Mouse (Mus musculus): ENCODE measurements around the gene Cep97. TPM values are rescaled to one million over a fixed set of nuclear protein-coding genes. Genes with fewer than 3 reads are reported as not detected.
A peak's percentile ranks its signal among the peaks of the same experiment; 100 is the strongest.
"Not testable (repeated sequence)": the region's sequence is repeated elsewhere in the genome, so short reads cannot be mapped to it uniquely, and the experiment has no call there.

Gene Cep97
- 10 to 100 TPM; 22.8 to 28.3 TPM for polyA plus RNA-seq (2017; shearing (Covaris generic))

DNA sequence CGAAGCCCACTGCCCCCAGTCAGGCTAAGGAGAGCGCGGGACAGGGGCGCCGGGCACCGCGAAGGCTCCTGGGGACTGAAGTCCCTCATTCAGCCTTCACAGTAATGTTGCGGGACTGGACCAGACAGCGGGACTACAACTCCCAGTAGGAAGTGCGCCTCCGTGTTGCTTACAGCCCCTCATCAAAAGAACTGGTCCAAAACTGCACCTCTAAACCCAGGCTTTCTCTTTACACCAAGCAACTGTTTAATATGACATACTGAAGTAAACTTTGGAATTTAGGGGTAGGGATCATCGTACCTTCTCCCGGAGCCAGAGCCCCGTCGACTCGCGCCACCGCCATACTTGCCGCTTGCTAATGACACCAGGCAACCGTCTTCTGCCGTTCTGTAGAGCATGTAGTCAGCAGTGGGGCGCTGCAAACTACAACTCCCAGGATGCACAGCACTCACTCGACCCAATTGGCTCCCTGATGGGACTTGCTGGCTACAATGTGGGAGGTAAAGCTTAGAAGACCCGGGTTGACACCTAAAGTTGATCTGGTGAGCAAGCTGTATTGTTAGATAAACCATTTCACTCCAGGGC, at the start of gene Cep97:
Cep97 (minus strand) TSS at position 403 of the 585 bp plus-strand sequence.
- ATAC-seq, result peak; percentile 95

DNA sequence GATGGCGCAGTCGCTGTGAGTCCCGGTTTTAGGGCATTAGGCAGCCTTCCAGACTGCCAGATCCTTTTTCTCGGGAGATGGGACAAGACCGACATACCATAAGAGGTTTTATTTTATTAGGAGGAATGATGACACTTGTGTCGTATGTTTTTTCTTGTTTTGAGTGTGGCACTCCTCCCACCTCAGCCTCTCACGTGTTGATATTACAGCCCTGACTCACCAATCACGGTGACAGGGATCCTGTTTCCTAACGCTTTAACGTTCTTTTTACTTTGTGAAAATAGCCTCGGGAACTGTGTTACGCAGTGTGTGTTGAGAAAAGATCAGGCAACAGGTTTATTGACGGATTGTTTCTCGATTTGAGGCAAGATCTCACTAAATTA, 40.2 kb upstream of the Cep97 start:
- ATAC-seq, result peak; percentile 37

DNA sequence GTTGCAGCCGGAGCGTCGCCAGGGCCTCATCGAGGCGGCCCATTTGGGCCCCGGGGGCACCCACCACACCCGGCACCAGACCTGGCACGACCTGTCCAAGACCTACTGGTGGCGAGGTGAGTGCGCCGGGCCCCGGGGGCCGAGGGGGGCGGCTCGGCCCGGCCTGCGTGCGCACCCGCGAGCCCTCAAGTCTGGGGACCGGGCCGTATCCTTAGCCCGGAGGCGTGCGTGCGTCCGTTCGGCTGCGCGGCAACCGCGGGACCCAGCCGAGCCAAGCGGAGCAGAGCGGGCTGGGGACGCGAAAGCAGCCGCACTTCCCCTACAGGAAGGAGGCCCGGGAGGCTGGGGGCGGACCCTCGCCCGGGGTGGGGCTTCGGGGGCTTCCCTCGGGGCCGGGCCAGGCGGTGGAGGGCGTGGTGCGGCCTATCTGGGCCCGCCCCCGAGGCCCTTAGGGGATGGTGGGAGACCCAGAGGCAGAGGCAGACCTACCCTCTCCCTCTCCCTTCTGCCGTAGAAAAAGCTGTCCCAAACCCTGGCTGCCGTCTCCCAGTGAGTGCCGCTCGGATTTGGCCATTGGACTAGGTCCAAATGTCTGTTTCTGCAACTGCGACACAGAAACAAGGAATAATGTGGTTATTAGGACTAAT, 39.7 kb upstream of the Cep97 start:
- ATAC-seq, result peak; percentile 60

DNA sequence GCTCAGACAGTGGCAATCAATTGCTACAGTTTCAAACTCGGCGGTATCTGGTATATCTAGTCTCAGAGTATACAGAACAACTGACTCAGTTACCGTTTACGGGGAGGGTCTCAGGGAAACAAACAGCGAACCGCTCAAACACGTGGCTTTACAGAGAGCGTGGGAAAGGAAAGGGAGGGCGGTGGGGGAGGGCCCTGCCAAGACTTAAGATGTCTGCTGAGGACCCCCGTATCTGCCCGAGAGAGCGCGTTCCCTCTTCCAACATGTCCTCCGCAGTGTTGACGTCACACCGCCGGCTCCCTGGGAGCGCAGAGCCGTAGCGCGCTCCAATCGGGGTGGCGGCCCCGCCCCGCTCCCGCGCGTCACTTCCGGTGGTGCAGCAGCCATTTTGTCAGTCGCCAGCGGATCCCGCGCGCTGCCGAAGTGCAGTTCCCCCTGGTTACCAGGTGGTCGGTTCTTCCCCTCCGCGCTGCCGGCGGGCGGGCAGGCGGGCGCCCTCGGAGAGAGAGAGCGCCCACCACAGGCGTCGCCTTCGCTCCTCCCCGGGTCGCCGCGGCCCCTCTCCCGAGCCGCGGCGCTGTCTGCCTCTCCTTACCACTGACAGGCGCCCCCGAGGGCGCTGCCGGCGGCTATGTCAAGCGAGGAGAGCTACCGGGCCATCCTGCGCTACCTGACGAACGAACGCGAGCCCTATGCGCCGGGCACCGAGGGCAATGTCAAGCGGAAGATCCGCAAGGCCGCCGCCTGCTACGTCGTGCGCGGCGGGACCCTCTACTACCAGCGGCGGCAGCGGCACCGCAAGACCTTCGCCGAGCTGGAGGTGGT, 39.0 kb upstream of the Cep97 start, which contains the start of gene Zbtb11:
Zbtb11 (plus strand) TSS at position 453 of the 825 bp plus-strand sequence.
- peak; percentile 83 for ATAC-seq

DNA sequence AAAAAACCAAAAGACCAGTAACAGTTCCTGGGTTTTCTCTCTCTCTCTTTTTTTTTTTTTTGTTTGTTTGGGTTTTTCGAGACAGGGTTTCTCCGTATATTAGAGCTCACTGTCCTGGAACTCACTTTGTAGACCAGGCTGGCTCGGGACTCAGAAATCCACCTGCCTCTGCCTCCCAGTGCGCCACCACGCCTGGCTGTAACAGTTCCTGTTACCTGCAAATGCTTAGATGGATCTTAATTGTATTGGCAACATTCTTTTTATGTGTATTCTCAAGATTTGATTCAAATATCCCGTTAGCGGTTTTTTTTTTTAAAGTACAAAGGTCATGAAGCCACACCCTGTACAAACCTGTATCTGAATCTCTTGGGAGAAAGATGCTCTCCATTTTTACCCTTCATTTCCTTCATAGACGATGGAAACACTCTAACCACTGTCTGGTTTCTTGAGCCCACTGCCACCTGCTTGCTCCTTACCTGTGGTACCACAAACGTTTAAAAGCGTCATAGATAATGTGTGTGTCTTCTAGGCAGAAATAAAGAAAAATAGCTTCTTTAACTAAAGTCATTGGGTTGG, 38.1 kb upstream of the Cep97 start:
- no peak for ATAC-seq

DNA sequence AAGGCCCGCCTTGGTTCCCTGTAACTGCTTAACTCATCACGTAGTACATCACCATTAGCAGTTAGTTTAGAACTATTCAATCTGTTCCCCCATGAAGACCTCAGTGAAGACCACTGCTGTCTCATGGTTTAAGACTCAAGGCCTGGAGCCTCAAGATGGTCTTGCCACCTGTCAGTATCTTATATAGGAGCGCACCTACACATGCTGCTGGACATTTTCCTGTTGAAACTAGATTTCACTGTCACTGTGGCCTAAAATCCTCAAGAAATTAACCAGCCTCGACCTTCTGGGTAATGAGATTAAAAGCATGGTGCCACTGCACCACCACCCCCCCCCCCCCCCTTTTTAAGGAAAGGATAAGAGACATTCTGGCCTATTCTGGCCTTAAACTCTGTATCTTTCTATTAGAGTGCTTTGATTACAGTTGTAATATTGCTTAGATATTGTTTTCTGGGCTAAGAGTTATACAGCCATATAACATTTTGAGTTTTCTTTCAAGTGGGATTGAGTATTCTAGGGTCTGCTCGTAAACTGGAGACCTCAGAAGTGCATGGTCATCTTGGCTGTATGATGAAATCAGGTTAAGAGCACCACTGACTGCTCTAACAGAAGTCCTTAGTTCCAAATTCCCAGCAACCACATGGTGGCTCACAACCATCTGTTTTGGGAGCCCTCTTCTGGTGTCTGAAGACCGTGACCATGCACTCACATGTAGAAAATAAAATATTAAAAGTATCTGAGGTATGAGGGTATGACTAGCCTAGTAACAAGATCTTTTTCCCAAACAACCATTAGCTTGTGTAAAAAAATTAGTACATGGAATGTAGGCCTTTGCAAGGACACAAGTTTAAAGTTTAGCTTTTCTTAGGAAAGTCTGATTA, 37.3 kb upstream of the Cep97 start:
- no peak for ATAC-seq

DNA sequence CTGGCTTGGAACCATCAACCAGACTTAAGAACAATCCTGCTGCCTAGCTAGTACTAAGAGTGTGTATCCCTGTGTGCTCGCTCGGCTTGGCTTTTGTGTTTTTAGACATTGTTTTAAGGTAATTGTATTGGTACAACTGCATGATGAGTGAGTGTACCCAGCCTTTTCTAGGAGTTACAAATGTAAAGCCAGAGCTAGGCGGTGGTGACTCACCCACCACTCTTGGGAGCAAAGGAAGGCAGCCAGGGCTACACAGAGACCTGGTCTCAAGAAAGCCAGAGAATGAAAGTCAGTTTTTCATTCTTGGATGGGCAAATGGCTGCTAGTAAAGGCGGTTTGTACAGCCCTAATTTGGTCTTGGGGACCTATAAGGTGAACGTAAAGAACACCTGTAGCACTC, 35.8 kb upstream of the Cep97 start:
- no peak for ATAC-seq

DNA sequence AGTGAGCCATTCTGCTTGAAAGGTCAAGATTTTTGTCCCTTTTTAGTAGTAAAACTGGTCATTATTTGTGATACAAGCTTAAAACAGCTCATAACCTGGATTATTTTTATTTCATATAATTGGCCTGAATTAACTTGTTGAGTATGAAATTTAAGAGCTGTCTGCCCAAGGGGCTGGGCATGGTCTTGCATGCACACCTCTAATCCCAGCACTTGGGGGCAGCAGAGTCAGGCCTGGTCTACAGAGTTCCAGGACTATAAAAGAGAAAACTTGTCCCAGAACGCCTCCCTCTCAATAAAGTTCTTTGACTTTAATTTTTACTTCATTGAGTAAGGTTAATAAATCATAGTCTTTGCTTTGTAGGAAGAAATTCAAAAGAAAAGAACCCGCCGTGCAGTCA, 34.5 kb upstream of the Cep97 start:
- no peak for ATAC-seq

DNA sequence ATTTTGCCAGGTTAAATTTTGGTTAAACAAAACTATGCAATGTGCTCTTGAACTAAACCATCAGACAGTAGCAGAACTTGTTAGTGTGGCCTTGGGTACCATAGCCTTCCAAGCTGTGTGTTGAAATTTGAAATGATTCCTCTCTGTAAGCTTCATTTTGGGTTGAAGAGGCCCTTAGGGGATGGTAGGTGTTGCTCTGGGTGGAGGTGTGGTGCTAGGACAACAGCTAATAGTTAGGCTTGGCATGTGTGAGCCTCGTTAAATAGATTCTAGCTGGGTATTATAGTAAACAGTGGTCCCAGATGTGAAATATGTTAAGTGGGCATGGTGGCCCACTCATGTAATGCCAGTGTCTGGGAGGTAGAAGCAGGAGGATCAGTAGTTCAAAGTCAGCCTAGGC, 32.6 kb upstream of the Cep97 start:
- no peak for ATAC-seq

DNA sequence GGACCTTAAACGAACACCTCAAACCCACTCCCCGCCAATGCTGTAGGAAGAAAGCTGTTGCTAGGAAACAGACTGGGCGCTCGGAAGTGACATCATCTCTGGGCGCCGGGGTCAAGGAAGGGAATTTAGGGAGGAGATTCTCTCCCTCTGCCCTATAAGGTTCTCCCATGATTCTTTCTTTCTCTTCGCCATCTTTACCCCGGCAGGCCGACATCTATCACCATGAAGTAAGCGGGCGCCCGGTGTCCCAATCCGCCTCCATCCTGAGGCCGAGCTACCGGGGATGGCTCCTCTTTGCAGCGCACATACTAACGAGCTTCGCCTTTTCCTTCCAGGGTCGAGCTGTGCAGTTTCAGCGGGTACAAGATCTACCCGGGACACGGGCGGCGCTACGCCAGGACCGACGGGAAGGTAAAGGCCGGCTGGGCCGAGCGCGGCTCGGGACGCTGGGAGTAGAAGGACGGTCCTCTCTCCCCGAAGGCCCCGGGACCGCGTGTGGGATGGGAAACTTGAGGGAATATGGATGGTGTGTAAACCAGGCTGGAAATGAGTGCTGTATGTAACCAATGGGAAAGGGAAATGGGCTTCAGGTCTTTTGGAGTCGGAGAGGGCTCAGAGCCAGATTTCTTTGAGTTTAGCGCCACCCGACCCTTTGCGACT, 31.7 kb upstream of the Cep97 start, which contains the start of gene Rpl24:
Rpl24 (plus strand) TSS at position 64 of the 660 bp plus-strand sequence.
- peak; percentile 74 for ATAC-seq

DNA sequence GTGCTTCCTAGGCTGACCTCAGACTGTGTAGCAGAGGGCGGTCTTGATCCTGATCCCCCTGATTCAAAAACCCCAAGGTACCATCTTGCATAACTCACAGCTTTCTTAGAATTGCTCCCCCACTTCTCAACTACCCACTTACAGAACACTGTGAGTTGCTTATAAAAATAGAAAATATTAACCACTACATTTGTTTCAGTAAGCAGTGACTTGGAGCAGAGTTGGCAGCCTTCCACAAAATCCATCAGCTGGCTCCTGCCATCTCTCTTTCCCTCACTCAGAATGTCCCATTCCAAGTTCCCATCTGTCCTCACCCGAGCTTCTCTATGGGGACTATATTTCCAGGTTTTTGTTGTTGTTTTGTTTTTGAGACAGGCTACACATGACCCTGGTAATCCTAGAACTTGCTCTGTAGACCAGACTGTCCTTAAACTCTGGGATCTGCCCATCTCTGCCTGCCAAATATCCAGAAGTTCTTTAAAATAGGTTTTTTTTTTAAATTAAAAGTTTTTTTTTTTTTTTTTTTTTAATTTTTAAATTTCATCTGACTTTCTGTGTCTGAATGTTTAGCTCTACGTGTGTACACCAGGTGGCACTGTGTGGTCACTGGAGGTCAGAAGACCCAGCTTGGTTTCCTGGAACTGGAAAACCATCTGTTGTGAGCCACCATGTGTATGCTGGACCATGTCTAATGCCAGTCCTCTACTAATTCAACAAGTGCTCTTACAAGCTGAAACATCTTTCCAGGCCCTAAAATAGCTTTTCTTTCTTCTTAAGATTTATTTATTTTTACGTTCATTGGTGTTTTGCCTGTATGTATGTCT, 29.7 kb upstream of the Cep97 start:
- no peak for ATAC-seq

DNA sequence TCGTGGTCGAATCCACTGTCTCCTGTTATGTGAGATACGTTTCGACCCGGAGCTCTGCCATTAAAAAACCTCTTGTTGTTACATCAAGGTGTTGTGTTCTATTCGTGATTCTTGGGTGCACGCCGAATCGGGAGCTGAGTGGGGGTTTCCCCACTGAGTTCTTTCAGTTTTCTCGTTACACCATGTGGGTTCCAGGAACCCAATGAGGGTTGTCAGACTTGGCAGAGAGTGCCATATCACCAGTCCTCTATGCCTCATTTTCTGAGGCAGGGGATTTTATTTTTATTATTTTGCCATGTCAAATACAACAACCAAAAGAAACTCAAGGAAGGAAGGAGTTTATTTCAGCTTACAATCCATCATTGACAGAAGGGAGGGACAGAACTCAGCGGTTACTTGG, 28.4 kb upstream of the Cep97 start:
- ATAC-seq, result peak; percentile 67

DNA sequence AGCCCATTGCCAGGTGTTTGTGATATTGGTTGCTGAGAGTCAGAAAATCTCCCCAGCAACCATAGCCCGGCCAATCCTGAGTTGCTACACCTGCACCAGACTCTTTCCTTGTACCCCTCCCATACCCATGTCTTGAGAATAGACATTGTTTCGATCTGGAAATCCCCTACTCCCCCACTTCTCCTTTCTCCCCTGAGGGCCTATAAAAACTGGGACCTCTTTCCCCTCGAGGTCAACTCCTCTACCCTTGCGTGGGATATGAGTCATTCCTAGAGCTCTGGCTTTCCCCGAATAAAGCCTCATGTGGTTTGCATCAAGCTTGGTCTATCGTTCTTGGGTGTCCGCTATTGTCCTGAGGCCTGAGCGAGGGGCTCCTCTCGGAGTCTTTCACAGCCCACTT, 19.5 kb upstream of the Cep97 start:
- not testable (repeated sequence) for ATAC-seq

DNA sequence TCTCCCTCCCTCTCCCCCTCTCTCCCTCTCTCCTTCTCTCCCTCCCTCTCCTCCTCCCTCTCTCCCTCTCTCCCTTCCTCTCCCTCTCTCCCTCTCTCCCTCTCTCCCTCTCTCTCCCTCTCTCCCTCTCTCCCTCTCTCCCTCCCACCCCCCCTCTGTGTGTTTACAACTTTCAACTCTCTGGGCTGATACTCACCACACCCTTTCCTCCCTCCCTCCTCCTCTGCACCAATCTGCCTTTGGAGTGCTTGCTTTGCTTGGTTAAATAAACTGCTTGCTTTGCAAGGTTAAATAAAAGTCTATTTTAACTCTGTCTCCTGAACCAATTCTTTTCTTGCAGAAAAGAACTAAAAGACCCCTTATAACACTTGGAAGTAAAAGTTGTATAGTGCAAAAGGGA, 18.1 kb upstream of the Cep97 start:
- no peak for ATAC-seq

DNA sequence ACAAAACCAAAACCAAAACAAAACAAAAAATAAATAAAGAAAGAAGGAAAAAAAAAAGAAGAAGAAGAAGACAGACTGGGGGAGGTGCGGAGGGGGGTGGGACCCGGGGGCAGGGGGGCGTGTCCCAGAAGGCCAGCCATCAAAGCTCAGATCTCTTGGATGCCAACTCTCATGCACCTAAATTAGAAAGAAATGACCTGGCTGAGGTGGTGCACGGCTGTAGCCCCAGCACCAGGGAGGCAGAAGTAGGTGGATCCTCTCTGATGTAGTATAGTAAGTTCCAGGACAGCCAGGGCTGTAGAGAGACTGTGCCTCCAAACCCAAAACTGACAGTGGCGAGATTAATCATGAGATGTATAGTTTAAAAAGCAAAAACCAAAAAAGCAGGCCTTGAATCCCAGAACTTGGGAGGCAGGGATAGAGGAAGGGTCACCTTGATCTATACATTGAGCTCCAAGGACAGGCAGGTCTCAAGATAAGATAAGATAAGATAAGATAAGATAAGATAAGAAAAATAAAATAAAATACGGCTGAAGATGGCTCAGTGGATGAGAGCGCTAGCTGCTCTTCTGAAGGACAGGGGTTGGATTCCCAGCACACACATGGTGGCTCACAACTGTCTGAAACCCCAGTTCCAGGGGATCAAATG, 17.1 kb upstream of the Cep97 start:
- no peak for ATAC-seq

DNA sequence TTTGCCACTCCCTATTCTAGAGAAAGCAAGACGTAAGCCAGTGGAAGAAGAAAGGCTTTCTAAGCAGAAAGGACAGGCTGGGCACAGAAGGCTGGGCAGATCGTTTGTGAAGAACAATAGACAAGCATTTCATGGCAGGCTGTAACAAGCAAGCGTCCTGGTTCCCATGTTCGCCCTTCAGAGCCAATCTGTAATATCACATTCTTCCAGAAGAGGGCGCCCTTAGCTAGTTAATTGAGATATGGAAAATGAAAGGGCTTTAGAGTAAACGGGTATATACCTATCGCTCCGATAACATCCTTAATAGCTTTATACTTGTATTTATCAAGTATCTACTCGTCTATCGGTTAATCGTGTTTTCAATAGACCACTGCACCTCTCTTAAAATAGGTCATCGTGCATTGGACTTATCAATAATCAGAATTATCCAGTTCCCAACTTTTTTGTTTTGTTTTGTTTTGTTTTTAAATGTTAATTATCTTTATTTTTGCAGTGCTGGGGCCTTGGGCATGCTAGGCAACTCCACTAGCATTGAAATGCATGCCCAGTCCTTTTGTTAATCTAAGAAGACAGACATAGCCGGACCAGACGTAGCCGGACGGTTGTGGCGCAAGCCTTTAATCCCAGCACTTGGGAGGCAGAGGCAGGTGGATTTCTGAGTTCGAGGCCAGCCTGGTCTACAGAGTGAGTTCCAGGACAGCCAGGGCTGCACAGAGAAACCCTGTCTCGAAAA, 16.5 kb upstream of the Cep97 start:
- ATAC-seq, result peak; percentile 44

DNA sequence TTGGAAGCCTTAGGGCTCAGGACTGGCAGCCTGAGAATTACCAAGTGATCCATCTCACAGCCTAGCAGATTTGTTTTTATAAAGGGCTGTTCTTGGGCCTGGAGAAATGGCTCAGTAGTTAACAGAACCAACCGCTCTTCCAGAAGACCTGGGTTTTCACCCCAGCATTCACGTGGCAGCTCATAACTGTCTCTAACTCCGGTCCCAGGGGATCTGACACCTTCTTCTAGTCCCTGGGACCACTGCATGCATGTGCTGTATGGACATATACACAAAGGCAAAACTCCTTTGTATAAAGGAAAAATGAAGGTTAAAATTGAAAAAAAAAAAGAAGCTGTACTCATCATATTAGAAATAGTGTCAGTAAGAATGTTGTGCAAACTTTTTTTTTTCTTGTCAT, 15.8 kb upstream of the Cep97 start:
- ATAC-seq, result no peak

DNA sequence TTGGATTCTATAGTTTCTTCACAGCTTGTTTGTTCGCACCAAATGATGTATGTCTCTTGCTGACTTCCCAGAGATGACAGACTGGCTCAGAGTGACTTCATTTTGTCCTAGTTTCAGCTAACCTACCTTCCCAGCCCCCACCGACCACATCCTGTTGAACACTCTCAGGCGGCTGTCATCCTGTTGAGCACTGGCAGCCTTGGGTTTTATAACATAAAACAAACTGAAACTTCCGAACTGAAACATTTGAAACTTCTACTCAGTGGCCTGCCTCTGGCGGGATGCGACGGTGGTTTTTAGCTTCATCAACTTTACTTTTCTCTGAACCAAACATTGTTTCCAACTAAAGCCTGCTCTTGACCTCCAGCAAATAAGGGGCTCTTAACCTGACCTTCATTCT, 14.3 kb upstream of the Cep97 start:
- ATAC-seq, result peak; percentile 79

DNA sequence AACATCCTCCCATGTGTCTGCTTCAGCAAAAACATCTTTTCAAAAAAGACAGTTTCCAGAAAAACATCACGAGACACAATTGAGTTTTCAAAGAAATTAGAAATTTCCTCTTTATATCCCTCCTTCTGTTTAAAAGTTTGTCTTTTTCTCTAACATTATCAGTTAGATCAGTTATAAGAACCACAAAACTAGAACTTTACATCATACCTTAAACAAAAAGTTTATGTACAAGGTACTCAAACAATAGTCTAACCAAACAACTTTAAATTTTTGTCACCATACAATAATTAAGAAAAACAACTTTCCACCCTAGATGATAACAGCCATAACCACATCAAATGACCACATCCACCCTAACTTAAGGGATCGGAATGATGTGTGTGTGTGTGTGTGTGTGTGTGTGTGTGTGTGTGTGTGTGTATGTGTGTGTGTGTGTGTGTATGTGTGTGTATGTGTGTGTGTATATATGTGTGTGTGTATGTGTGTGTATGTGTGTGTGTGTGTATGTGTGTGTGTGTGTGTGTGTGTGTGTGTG, 13.3 kb upstream of the Cep97 start:
- peak; percentile 48 for ATAC-seq

All from activated CD4-positive, CD25-positive, alpha-beta regulatory T cell, adult 4 months (primary cell).